Mouse (Mus musculus) kidney, embryonic 16.5 days (tissue): ENCODE measurements at regions not wholly inside any gene's neighbourhood (a gene's known extent, or its start where the extent isn't known, plus 50 kb on each side); places are given as distances from the start of the nearest gene placed in this dataset.
A peak's percentile ranks its signal among the peaks of the same experiment; 100 is the strongest.

Experiments
- ATAC-seq: fragments of 200-750 bp; cut with Nextera tagmentation; 2 replicates; pipeline ENCODE4 v1.8.0; 2017; ENCODE audit warnings: moderate TSS enrichment; ENCODE audit not compliant: low FRiP score, low TSS enrichment
- H3K27ac ChIP-seq: fragments of 300-500 bp; sonication (generic); 2 replicates; pipeline ENCODE4 v1.5.1; 2014; ENCODE audit warnings: low read length
- H3K27me3 ChIP-seq: fragments of 300-500 bp; sonication (generic); 2 replicates; pipeline ENCODE4 v1.6.1; 2014; ENCODE audit warnings: low read length, control low read depth, mixed read lengths; ENCODE audit not compliant: insufficient read depth
- H3K36me3 ChIP-seq: fragments of 300-500 bp; sonication (generic); 2 replicates; pipeline ENCODE4 v1.6.1; 2014; ENCODE audit warnings: low read length, control low read depth, mixed read lengths; ENCODE audit not compliant: insufficient read depth
- H3K4me1 ChIP-seq: fragments of 300-500 bp; sonication (generic); 2 replicates; pipeline ENCODE4 v1.6.1; 2014; ENCODE audit warnings: low read length, control low read depth, mixed read lengths; ENCODE audit not compliant: insufficient read depth
- H3K4me2 ChIP-seq: fragments of 300-500 bp; sonication (generic); replicated peaks from 2 replicates; pipeline ENCODE4 v1.6.1; 2014; ENCODE audit warnings: low read depth, low read length
- H3K4me3 ChIP-seq: fragments of 300-500 bp; sonication (generic); 2 replicates; pipeline ENCODE4 v1.5.1; 2014; ENCODE audit warnings: mild to moderate bottlenecking, low read length
- H3K9ac ChIP-seq: fragments of 300-500 bp; sonication (generic); replicated peaks from 2 replicates; pipeline ENCODE4 v1.6.1; 2014; ENCODE audit warnings: low read length
- H3K9me3 ChIP-seq: fragments of 300-500 bp; sonication (generic); 2 replicates; pipeline ENCODE4 v1.6.1; 2016; ENCODE audit warnings: low read length, control low read depth
- WGBS: fragments of 180-500 bp; shearing (Covaris S2); extraction: QIAGEN DNeasy Blood & Tissue Kit; methylation state at CpG from one replicate; pipeline ENCODE4 v1.1.7; 2014; 5-methylcytosine and 5-hydroxymethylcytosine counted together

DNA sequence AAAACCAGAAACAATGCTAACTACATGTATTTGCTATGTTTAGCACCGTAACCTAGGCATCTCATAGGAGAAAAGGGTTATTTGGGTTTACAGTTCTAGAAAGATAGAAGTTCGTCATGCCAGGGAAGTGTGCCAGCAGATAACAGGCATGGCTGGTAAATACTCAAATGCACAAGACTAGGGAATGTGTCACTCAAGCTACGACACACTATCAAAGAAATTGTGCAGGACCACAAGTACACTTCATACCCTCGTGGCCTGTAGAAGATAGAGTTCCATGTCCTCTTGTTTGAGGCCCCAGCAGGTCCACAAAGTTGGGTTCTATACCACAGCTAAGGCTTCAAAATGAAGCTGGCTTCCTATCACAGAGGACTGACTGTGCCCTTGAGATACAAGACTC lies 103.1 kb upstream of the Car8 start:
- no peak overlapping the region for H3K4me2 ChIP-seq
- ATAC-seq, result no peak
- H3K9ac ChIP-seq, result no peak overlapping the region
- no peak overlapping the region for H3K4me3 ChIP-seq
- no peaks in the 10 kb centered on the region for H3K36me3 ChIP-seq
- H3K27ac ChIP-seq, result no peak overlapping the region
- H3K9me3 ChIP-seq, result no peaks in the 10 kb centered on the region
- H3K27me3 ChIP-seq, result no peaks in the 10 kb centered on the region
- WGBS, result 86% methylated on average over 4 of the region's 4 CpGs
- no peaks in the 10 kb centered on the region for H3K4me1 ChIP-seq

- H3K4me2 ChIP-seq, result no peak overlapping the region
Observed at GRCm38 (mm10) chr4:8309241-8309987, 70.6 kb upstream of the Car8 start.

GRCm38 (mm10) chr4:8292563-8292962 lies 53.7 kb upstream of the Car8 start:
- H3K4me3 ChIP-seq, result no peak overlapping the region
- H3K9ac ChIP-seq, result no peak overlapping the region
- no peaks in the 10 kb centered on the region for H3K9me3 ChIP-seq
- no peak overlapping the region for H3K4me2 ChIP-seq
- WGBS, result 88% methylated on average over 1 of the region's 1 CpGs
- no peaks in the 10 kb centered on the region for H3K36me3 ChIP-seq
- ATAC-seq, result peak; percentile 94
- H3K27me3 ChIP-seq, result no peaks in the 10 kb centered on the region
- no peaks in the 10 kb centered on the region for H3K4me1 ChIP-seq
- H3K27ac ChIP-seq, result peak overlapping the region; percentile 62; the same call in 1 of the 2 replicates

More at GRCm38 (mm10) chr4:8309241-8309987, 70.6 kb upstream of the Car8 start:
- Histone ChIP-seq H3K27ac (no peak overlapping the region), H3K4me3 (no peak overlapping the region), H3K4me1 (no peaks in the 10 kb centered on the region), H3K27me3 (no peaks in the 10 kb centered on the region), H3K36me3 (no peaks in the 10 kb centered on the region), H3K9me3 (no peaks in the 10 kb centered on the region), H3K9ac (no peak overlapping the region)
- ATAC-seq, result no peak
- WGBS, result 86% methylated on average over 10 of the region's 10 CpGs

DNA sequence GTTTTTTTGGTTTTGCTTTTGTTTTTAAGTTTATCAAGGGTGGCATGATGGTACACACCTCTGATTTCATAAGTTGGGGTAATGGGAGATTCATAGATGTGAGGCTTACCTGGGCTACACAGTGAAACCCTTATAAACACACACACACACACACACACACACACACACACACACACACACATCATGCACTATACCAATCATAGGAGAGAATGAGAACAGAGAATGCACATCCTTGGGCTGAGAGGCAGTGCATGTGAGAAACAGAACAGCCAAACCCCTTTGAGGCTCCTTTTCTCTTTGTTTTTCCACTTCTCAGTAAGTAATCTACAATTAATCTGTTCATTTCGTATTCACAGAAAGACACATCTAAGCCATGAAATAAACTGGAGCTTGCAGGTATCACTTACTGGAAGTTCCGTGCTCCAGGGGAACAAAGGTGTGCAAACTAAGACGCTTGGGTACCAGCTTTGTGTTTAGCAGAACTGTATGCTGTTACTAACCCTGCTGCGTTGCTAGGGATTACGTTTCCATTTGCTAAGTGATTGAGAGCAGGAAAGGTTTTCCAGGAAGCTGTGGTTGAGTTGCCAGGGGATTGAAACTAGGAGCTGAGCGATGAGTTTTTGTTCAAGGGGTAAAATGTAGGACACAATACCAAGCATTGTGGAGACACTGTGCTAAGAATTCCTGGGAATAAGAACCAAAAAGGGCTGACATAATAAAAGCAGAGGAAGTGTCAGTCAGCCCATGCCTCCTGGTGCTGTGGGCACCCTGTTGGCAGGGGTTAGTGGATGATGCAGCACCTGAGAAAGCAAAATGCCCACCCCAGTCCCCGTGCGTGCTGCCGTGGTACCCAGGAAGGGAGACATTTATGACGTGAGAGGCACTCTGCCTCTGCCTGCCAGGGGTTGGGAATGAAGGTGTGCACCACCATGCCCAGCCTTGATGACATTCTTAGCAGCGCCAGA lies 53.0 kb upstream of the Car8 start:
- ATAC-seq, result peak; percentile 68
- 64% methylated on average over 11 of the region's 11 CpGs for WGBS

DNA sequence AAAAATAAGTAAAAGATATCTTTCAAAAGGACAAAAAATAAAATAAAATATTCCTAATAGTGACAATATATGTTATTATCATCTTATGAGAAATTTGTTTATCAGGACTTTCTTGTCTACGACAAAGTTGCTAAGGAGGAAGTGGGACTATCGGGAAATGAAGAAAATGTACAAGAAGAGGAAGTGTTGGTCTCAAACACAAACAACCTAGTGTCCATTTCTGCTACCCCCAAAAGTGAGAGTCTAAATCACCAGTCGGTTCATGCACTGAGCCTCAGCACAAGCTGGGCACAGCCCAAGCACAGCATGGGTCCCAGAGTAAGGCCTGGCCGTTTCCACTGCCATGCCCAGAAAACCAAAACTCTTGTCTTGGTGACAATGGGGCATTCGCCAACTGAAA lies 51.1 kb upstream of the Car8 start:
- no peak for ATAC-seq
- H3K9ac ChIP-seq, result no peak overlapping the region
- H3K9me3 ChIP-seq, result no peaks in the 10 kb centered on the region
- H3K27ac ChIP-seq, result no peak overlapping the region
- no peaks in the 10 kb centered on the region for H3K36me3 ChIP-seq
- H3K4me2 ChIP-seq, result no peak overlapping the region
- no peaks in the 10 kb centered on the region for H3K27me3 ChIP-seq
- H3K4me1 ChIP-seq, result no peaks in the 10 kb centered on the region
- no peak overlapping the region for H3K4me3 ChIP-seq
- WGBS, result 82% methylated on average over 5 of the region's 5 CpGs

More for the DNA sequence above, 53.0 kb upstream of the Car8 start:
- no peak overlapping the region for H3K4me3 ChIP-seq
- no peaks in the 10 kb centered on the region for H3K9me3 ChIP-seq
- H3K4me1 ChIP-seq, result no peaks in the 10 kb centered on the region
- no peaks in the 10 kb centered on the region for H3K27me3 ChIP-seq
- no peaks in the 10 kb centered on the region for H3K36me3 ChIP-seq
- no peak overlapping the region for H3K9ac ChIP-seq
- no peak overlapping the region for H3K4me2 ChIP-seq
- peak overlapping the region; percentile 62 for H3K27ac ChIP-seq
